Mouse (Mus musculus) Muller cell, postnatal 12 days (primary cell): ENCODE measurements around the gene Dhps.
"Not testable (repeated sequence)": the region's sequence is repeated elsewhere in the genome, so short reads cannot be mapped to it uniquely, and the experiment has no call there.

Experiments used
- DNase-seq: peaks from one replicate; pipeline ENCODE4 v3.0.0-alpha.2; 2015; ENCODE audit errors: inconsistent ontology term

Gene Dhps

DNA sequence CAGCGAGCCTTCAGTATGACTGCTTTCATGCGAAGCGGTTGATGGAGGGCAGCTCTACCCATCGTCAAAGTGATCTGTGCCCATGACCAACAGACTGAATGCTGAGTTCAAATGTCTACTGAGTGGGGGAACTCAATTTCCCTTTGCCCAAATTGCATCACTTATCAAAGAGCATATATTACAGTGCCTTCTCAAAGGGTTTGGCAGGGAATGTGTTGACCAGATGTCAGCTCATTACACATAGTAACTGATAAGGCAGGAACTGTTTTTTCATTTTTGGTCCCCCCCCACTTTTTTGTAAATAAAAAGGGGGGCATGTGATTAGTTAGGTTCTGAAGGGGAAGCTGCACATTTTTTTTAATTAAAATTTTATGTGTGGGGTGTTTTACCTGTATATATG, 9.0 kb upstream of the Dhps start:
- no peak for DNase-seq

DNA sequence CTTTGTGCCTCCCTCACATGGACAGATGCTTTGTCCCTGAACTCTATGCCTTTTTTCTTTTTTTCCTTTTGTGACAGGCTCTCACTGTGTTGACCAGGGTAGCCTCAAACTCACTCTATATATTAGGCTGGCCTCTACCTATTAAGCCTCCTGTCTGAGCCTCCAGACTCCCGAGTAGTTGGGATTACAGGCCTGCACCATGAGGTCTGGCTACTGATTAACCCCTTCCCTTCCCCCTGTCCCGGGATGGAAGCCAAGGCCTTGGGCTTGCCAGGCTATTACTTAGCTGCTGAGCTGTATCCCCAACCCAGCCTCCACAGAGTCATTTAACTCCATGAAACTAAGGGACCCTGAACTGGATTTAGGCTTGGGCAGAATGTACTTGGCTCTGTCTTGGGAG, 6.3 kb upstream of the Dhps start:
- DNase-seq, result no peak

- DNase-seq, result no peak
Measured at GRCm38 (mm10) chr8:85067155-85067554, 4.4 kb upstream of the Dhps start.

DNA sequence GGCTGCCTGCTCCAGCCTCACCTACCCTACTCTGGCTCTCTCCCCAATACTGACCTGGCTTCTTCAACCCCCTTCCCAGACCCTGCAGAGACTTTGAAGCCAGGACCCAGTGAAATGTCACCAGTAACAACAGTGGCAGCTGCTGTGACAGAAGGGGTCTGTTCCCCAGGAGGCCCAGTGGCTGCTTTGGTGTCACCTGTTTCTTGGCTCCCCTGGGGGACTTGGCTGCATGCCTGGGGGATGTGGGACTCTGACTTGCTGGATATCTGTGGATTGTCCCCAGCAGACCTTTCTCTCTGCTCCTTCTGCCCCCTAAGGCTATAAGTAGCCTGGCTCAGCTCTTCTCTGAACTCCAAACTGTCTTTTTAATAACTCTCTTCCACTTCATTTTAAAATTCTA, 3.6 kb upstream of the Dhps start, which contains the start of gene Gm5741:
Gene Gm5741 (minus strand): TSS at position 1 of the 400 bp plus-strand sequence.
- no peak for DNase-seq

DNA sequence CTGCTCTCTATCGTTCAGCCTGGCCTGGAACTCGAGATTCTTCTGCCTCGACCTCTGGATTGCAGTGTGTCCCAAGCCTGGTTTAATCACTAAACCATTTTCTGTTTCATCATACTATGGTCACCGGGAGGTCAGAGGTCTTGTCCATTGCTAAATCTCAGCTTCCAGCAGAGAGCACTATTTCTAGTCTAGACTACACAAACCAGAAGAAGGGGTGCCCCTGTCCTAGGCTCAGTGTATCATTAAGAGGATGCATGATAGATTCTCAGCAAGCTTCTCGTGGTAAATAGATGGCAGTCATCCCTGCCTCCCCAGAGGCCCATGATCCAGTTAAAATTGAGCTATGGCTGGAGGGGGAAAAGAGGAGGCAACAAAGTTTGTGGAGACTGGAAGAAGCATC, 516 bp upstream of the Dhps start:
- no peak for DNase-seq

- no peak for DNase-seq
Measured at GRCm38 (mm10) chr8:85072364-85072929, 890 bp downstream of the Dhps start.

DNA sequence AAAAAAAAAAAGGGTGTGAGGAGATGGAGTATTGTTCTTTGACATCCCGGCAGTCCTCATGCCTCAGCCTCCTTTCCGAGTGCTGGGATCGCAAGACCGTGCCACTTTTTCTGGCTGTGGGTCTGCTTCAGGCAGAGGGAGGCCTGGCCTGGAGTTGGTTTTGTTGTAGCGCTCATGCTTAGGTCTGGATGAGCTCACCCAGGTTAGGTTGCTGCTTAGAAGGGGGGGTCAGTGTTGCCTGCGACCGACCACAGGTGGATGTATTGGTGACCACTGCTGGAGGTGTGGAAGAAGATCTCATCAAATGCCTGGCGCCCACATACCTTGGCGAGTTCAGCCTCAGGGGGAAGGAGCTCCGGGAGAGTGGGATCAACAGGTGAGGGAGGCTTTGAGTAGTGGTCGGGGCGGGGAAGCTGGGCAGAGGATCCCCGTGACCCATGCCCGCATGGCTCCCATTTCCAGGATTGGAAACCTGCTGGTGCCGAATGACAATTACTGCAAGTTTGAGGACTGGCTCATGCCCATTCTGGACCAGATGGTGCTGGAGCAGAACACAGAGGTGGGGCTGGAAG, 1.6 kb downstream of the Dhps start:
- no peak for DNase-seq

DNA sequence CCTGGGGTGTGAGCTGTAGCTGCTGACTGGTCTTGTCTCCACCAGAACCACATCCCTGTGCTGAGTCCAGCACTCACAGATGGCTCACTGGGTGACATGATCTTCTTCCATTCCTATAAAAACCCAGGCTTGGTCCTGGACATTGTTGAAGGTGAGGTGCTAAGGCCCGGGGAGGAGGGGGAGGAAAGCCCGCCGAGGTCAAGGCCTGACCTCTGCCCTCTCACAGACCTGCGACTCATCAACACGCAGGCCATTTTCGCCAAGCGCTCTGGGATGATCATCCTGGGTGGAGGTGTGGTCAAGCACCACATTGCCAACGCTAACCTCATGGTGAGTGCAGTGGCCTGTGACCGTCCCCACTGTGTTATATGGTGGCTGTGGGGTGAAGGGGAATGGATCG, 2.6 kb downstream of the Dhps start:
- no peak for DNase-seq

GRCm38 (mm10) chr8:85074617-85075016, 3.1 kb downstream of the Dhps start:
- no peak for DNase-seq

- peak; percentile 24 for DNase-seq
Measured at GRCm38 (mm10) chr8:85076001-85076400, 4.4 kb downstream of the Dhps start.

DNA sequence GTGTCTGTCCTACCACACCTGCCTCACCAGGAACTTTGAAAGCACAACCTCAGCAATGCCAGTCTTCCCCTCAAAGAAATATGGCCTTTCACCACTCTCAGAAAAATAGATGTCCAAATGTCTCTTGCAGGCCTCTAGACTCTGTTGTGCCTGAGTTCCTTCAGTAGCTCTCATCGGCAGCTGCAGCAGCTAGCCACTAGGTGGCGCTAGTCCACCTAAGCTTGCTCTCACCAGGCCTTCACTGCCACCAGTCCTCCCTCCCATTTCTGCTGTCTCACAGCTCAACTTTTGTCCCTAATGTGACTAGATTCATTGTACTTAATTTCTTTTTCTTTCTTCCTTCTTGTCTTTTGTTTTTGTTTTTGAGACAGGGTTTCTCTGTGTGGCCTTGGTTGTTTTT, 5.4 kb downstream of the Dhps start:
- DNase-seq, result peak; percentile 53

- DNase-seq, result no peak
Measured at GRCm38 (mm10) chr8:85080214-85080531, 8.6 kb downstream of the Dhps start.

DNA sequence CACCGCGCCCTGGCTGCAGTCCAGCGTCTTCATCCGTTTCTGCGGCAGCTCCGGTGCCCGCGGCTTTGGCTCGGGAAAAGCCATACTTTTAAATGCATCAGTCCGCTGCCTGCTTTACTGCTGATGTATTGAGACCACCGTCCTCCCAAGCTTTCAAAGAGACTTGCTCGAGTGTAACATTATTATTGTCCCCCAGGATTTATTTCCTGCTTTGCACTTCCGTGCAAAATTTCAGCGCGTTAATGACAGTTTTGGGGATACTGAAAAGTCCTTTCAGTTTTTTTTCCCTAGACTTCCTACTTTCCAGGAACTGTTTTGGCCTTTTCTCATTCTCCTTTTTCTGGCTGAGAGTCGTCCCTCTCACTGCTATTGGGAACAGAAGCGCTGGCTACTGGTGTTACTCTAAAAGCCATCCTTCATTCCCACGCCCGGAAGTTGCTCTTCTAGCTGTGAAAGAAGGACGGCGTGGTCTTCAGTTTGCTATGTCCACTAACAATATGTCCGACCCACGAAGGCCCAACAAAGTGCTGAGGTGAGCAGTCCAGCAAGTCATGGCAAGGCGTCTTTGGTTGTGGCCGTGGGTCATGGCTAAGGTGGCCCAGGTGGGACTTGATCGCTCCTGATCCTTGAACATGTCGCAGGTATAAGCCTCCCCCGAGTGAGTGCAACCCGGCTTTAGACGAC, 9.1 kb downstream of the Dhps start, which contains the start of gene Wdr83os:
Gene Wdr83os (plus strand): TSS at position 209 of the 684 bp plus-strand sequence.
- peak; percentile 69 for DNase-seq

GRCm38 (mm10) chr8:85081216-85081555, 9.6 kb downstream of the Dhps start, which contains the start of gene Wdr83:
TSS of gene Wdr83 (minus strand) at chr8:85081306.
- DNase-seq, result peak; percentile 58

DNA sequence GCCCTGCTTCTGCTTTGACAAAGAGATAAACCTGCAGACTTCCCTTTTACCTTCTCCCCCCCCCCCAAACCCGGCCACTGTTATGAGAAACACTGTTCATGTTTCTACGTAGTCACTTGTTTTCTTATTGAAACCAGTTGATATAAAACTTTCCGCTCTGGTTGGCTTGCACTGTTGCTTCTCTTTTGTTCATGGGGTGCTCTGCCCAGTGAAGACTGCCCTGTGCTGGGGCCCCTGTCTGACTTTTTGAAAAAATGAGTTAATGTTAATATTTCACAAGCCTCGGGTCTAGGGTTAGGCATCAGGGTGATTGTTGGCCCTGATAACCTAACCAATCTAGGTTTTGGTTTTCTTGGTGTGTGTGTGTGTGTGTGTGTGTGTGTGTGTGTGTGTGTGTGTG, 10.6 kb downstream of the Dhps start:
- not testable (repeated sequence) for DNase-seq

DNA sequence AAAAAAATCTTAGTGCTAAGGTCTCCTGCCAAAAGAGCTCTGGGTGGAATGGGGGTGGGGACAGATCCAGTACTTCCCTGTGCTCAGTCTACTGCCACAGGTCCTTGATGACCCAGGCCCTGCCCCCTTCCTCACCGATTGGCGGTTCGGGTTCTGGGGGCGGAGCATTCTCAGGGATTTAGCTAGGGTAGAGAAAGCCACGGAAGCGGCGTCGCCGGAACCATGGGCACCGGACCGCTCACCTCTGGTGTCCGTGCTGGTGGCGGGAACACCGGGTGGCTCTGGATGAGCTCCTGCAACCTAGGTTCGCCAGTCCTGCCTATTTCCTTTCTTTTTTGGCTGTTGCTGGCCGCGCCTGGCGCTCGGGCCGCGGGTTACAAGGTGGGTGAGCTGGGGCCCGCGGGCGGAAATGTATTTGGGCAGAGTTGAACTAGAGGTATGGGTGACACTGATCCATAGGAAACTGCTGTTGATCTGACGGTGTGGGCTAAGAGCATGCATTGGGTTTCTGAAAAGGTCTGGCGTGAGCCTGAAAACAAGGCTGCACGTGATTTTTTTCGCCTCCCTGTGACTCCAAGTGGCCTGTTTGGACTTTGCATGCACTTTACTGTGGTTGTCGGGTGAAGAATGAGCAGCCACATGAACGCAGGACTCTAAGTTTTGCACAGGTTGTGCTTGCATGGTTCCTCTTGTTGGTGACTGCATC, 11.7 kb downstream of the Dhps start, which contains the start of gene Man2b1:
Gene Man2b1 (plus strand): TSS at position 163 of the 706 bp plus-strand sequence.
- peak; percentile 96 for DNase-seq

DNA sequence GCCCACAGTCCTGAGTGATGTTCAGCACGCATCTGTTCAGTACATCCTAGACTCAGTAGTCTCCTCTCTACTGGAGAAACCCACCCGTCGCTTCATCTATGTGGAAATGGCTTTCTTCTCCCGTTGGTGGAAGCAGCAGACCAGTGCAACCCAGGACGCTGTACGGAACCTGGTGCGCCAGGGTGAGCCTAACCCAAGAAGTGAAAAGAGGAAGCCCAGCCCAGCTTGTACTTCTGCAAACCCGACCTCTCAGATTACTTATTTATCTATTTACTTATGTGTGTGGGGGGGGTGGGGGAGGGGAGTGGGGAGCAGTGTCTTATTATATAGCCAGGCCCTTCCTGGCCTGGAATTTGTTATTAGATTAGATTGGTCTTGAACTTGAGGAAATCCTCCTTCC, 13.1 kb downstream of the Dhps start:
- DNase-seq, result no peak

GRCm38 (mm10) chr8:85086238-85086637, 14.7 kb downstream of the Dhps start:
- DNase-seq, result no peak

GRCm38 (mm10) chr8:85088771-85089170, 17.2 kb downstream of the Dhps start:
- no peak for DNase-seq

DNA sequence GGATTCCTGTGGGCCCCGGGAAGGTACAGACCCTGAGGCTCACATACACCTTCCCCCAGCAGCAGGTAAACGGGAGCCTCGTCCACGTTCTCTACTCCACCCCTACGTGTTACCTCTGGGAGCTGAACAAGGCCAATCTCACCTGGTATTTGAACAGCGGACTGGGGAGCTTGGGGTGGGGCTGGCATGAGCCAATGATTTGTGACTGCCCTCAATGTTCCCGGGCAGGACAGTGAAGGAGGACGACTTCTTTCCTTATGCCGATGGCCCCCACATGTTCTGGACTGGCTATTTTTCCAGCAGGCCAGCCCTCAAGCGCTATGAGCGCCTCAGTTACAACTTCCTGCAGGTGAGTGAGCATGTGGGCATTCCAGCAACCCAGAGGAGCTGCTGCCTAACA, 19.3 kb downstream of the Dhps start:
- DNase-seq, result no peak

DNA sequence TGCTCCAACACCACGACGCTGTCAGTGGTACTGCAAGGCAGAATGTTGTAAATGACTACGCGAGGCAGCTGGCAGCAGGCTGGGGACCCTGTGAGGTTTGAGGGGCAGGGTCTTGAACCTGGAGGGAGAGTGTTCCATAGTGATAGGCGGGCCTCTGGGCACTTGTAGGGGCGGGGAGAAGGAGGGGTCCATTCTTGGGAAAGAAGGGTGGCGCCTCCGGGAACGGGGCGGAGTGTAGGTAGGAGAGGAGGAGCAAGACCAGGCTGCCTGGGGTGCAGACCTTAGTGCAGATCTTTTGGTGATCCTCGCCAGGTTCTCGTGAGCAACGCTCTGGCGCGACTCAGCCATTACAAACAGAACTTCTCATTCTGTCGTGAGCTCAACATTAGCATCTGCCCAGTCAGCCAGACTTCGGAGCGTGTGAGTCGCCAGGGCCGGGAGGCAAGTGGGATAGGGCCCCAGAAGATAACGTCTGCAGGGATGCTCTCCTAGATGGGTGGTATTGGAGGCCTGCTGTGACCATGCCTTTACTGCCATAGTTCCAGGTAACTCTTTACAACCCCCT, 20.1 kb downstream of the Dhps start:
- no peak for DNase-seq

- DNase-seq, result no peak
Measured at GRCm38 (mm10) chr8:85095051-85095450, 23.5 kb downstream of the Dhps start.
